In genomic region chr11:58302774-58303445, GRCm38 (mm10) we compare ENCODE assay signal across 8 mouse cellular contexts. TPM values are rescaled to one million over a fixed set of nuclear protein-coding genes. Genes with fewer than 3 reads are reported as not detected.
DNase-seq lines count a peak whose midpoint lies in the region; ATAC-seq and TF ChIP-seq lines count a peak whose summit lies in the region.

No protein-coding gene starts in this region.

- TF ChIP-seq CTCF in liver, adult 2 months (IDR thresholded peaks at IDR 0.05; ENCODE audit: low read depth, low read length), result no peak

- H3K4me1 ChIP-seq in liver, adult 2 months (ENCODE audit: control insufficient read depth, insufficient read depth, low read length), result peaks cover 6% of the 10 kb centered on the region; the same call in 1 of the 2 replicates
- peaks cover 16% of the 10 kb centered on the region for H3K4me1 ChIP-seq in embryonic facial prominence, embryonic 12.5 days
- H3K4me1 ChIP-seq in limb, embryonic 10.5 days, result peaks cover 29% of the 10 kb centered on the region
- H3K4me1 ChIP-seq in neural tube, embryonic 15.5 days, result peaks cover 29% of the 10 kb centered on the region

- peak overlapping the region; percentile 59 for H3K27ac ChIP-seq in liver, adult 2 months (replicated peaks; ENCODE audit: insufficient read depth, low read depth, low read length)
- H3K27ac ChIP-seq in embryonic facial prominence, embryonic 12.5 days, result peak overlapping the region; percentile 93
- peak overlapping the region; percentile 87 for H3K27ac ChIP-seq in limb, embryonic 10.5 days
- peak overlapping the region; percentile 90 for H3K27ac ChIP-seq in neural tube, embryonic 15.5 days (replicated peaks)

- no peaks in the 10 kb centered on the region for H3K27me3 ChIP-seq in liver, adult 2 months (ENCODE audit: control insufficient read depth, insufficient read depth, low read length)
- no peaks in the 10 kb centered on the region for H3K27me3 ChIP-seq in embryonic facial prominence, embryonic 12.5 days
- no peaks in the 10 kb centered on the region for H3K27me3 ChIP-seq in limb, embryonic 10.5 days (ENCODE audit: low read depth, poor library complexity, severe bottlenecking)
- no peaks in the 10 kb centered on the region for H3K27me3 ChIP-seq in neural tube, embryonic 15.5 days (replicated peaks)

- H3K79me2 ChIP-seq in liver, adult 2 months (ENCODE audit: control insufficient read depth, insufficient read depth, low read length), result no peaks in the 10 kb centered on the region

- H3K4me3 ChIP-seq in liver, adult 2 months (ENCODE audit: insufficient read depth, low read depth, low read length), result peak overlapping the region; percentile 72
- H3K4me3 ChIP-seq in embryonic facial prominence, embryonic 12.5 days, result peak overlapping the region; percentile 54
- peak overlapping the region; percentile 66 for H3K4me3 ChIP-seq in limb, embryonic 10.5 days
- peak overlapping the region; percentile 71 for H3K4me3 ChIP-seq in neural tube, embryonic 15.5 days (replicated peaks)

- no peaks in the 10 kb centered on the region for H3K9me3 ChIP-seq in embryonic facial prominence, embryonic 12.5 days
- no peaks in the 10 kb centered on the region for H3K9me3 ChIP-seq in limb, embryonic 10.5 days (replicated peaks)
- no peaks in the 10 kb centered on the region for H3K9me3 ChIP-seq in neural tube, embryonic 15.5 days (replicated peaks)

- DNase-seq in liver, adult 2 months (ENCODE audit: extremely low read depth, low read depth, low spot score), result no peak
- DNase-seq in liver, result no peak
- DNase-seq in limb, embryonic 10.5 days (ENCODE audit: low spot score), result no peak
- DNase-seq in cerebellum, postnatal 25 days, result no peak
- no peak for DNase-seq in cerebellum, postnatal 10 days

- H3K9ac ChIP-seq in liver, adult 2 months (ENCODE audit: low read depth, low read length), result peak overlapping the region; percentile 65
- H3K9ac ChIP-seq in embryonic facial prominence, embryonic 12.5 days, result peak overlapping the region; percentile 53
- peak overlapping the region; percentile 53 for H3K9ac ChIP-seq in neural tube, embryonic 15.5 days (replicated peaks)

- ATAC-seq in embryonic facial prominence, embryonic 12.5 days (ENCODE audit: insufficient number of reproducible peaks, insufficient read depth, low FRiP score, low TSS enrichment), result peak; percentile 36; the same call in 1 of the 2 replicates
- ATAC-seq in neural tube, embryonic 15.5 days (ENCODE audit: low FRiP score), result peak; percentile 11
- ATAC-seq in monocyte, adult 5-6 weeks (replicated peaks; ENCODE audit: insufficient number of reproducible peaks, low FRiP score, low TSS enrichment, poor library complexity, severe bottlenecking), result no peak

- no peak for TF ChIP-seq POLR2A in liver, adult 2 months (IDR thresholded peaks at IDR 0.05; ENCODE audit: extremely low read depth, insufficient read depth, low read length)

- under 1% methylated on average over 26 of the region's 26 CpGs for WGBS in liver, adult 2 months
- under 1% methylated on average over 26 of the region's 26 CpGs for WGBS in embryonic facial prominence, embryonic 12.5 days
- WGBS in limb, embryonic 10.5 days, result 2% methylated on average over 26 of the region's 26 CpGs
- WGBS in neural tube, embryonic 15.5 days, result under 1% methylated on average over 26 of the region's 26 CpGs

- peak overlapping the region; percentile 54 for H3K4me2 ChIP-seq in embryonic facial prominence, embryonic 12.5 days (replicated peaks)
- H3K4me2 ChIP-seq in neural tube, embryonic 15.5 days, result peak overlapping the region; percentile 69

- H3K36me3 ChIP-seq in liver, adult 2 months (ENCODE audit: control insufficient read depth, insufficient read depth, low read length), result no peaks in the 10 kb centered on the region
- no peaks in the 10 kb centered on the region for H3K36me3 ChIP-seq in embryonic facial prominence, embryonic 12.5 days
- no peaks in the 10 kb centered on the region for H3K36me3 ChIP-seq in limb, embryonic 10.5 days
- H3K36me3 ChIP-seq in neural tube, embryonic 15.5 days, result no peaks in the 10 kb centered on the region

RNA-seq across cellular contexts. Expression of gene Zfp692, which starts 4.0 kb away (rescaled TPM):
- 2.3 and 3.0 TPM in 2 replicates for total RNA-seq in liver, adult 2 months (2014; rRNA removed)
- polyA plus RNA-seq in liver, adult 2 months (2012; rRNA removed), result 5.9 and 8.9 TPM in 2 replicates
- polyA plus RNA-seq in embryonic facial prominence, embryonic 12.5 days (2016; fragmentation: Nextera tagmentation; extraction: Ambion mirVana), result 27.4 and 29.7 TPM in 2 replicates
- 24.0 and 26.7 TPM in 2 replicates for polyA plus RNA-seq in limb, embryonic 10.5 days (2016; fragmentation: Nextera tagmentation; extraction: Ambion mirVana)
- polyA plus RNA-seq in neural tube, embryonic 15.5 days (2015; fragmentation: Nextera tagmentation; extraction: Ambion mirVana), result 31.5 and 33.3 TPM in 2 replicates
- 8.4 to 17.0 TPM (median 9.2 TPM) in 3 replicates for total RNA-seq in monocyte, adult 5-6 weeks (2017)

RNA-seq across cellular contexts. Expression of gene Zfp672, which starts 27.2 kb away (rescaled TPM):
- 20.7 and 23.8 TPM in 2 replicates for total RNA-seq in liver, adult 2 months (2014; rRNA removed)
- polyA plus RNA-seq in liver, adult 2 months (2012; rRNA removed), result 14.9 and 18.6 TPM in 2 replicates
- polyA plus RNA-seq in embryonic facial prominence, embryonic 12.5 days (2016; fragmentation: Nextera tagmentation; extraction: Ambion mirVana), result 38.7 and 40.8 TPM in 2 replicates
- 22.1 and 25.7 TPM in 2 replicates for polyA plus RNA-seq in limb, embryonic 10.5 days (2016; fragmentation: Nextera tagmentation; extraction: Ambion mirVana)
- 37.9 and 44.8 TPM in 2 replicates for polyA plus RNA-seq in neural tube, embryonic 15.5 days (2015; fragmentation: Nextera tagmentation; extraction: Ambion mirVana)
- 33.9 to 39.8 TPM (median 36.0 TPM) in 3 replicates for total RNA-seq in monocyte, adult 5-6 weeks (2017)

RNA-seq across cellular contexts. Expression of gene Sh3bp5l, which starts 27.6 kb away (rescaled TPM):
- total RNA-seq in liver, adult 2 months (2014; rRNA removed), result 8.9 and 10.3 TPM in 2 replicates
- polyA plus RNA-seq in liver, adult 2 months (2012; rRNA removed), result 15.8 and 19.6 TPM in 2 replicates
- polyA plus RNA-seq in embryonic facial prominence, embryonic 12.5 days (2016; fragmentation: Nextera tagmentation; extraction: Ambion mirVana), result 38.2 and 40.6 TPM in 2 replicates
- polyA plus RNA-seq in limb, embryonic 10.5 days (2016; fragmentation: Nextera tagmentation; extraction: Ambion mirVana), result 35.2 and 37.7 TPM in 2 replicates
- polyA plus RNA-seq in neural tube, embryonic 15.5 days (2015; fragmentation: Nextera tagmentation; extraction: Ambion mirVana), result 47.1 and 47.7 TPM in 2 replicates
- total RNA-seq in monocyte, adult 5-6 weeks (2017), result 21.3 to 28.1 TPM (median 21.4 TPM) in 3 replicates

RNA-seq across cellular contexts. Expression of gene 4930438A08Rik, which starts 28.3 kb away (rescaled TPM):
- total RNA-seq in liver, adult 2 months (2014; rRNA removed), result 0.07 TPM in 1 of 2 replicates, not detected in the other
- polyA plus RNA-seq in liver, adult 2 months (2012; rRNA removed), result not detected in 2 replicates
- polyA plus RNA-seq in embryonic facial prominence, embryonic 12.5 days (2016; fragmentation: Nextera tagmentation; extraction: Ambion mirVana), result 0.08 TPM in 1 of 2 replicates, not detected in the other
- polyA plus RNA-seq in limb, embryonic 10.5 days (2016; fragmentation: Nextera tagmentation; extraction: Ambion mirVana), result not detected in 2 replicates
- polyA plus RNA-seq in neural tube, embryonic 15.5 days (2015; fragmentation: Nextera tagmentation; extraction: Ambion mirVana), result not detected in 2 replicates
- not detected in 3 replicates for total RNA-seq in monocyte, adult 5-6 weeks (2017)
